In genomic region chr4:128991500-128992008, GRCm38 (mm10) we compare ENCODE assay signal across 7 mouse cellular contexts. TPM values are rescaled to one million over a fixed set of nuclear protein-coding genes. Genes with fewer than 3 reads are reported as not detected.
DNase-seq lines count a peak whose midpoint lies in the region; ATAC-seq and TF ChIP-seq lines count a peak whose summit lies in the region.

Gene Ak2, plus strand, starts transcription at chr4:128991958.

- peaks cover 89% of the 10 kb centered on the region for H3K4me1 ChIP-seq in E14TG2a.4 (replicated peaks; ENCODE audit: low read depth, low read length)
- peaks cover 46% of the 10 kb centered on the region for H3K4me1 ChIP-seq in G1E (ENCODE audit: insufficient read depth, low read depth, low read length)
- peaks cover 19% of the 10 kb centered on the region for H3K4me1 ChIP-seq in forebrain, embryonic 12.5 days
- peaks cover 27% of the 10 kb centered on the region for H3K4me1 ChIP-seq in hindbrain, embryonic 10.5 days (replicated peaks)
- peaks cover 35% of the 10 kb centered on the region for H3K4me1 ChIP-seq in liver, embryonic 12.5 days
- H3K4me1 ChIP-seq in stomach, postnatal 0 days (replicated peaks; ENCODE audit: control insufficient read depth, insufficient read depth) = peaks cover 3% of the 10 kb centered on the region; the same call in 1 of the 2 replicates

- no peak within 1 kb of the TSS for H3K9ac ChIP-seq in forebrain, embryonic 12.5 days
- 0 out of 2 replicates have a peak within 1 kb of the TSS, but pooled peaks have one; percentile 29 for H3K9ac ChIP-seq in liver, embryonic 12.5 days
- no peak within 1 kb of the TSS; the same call in 1 of the 2 replicates for H3K9ac ChIP-seq in stomach, postnatal 0 days (ENCODE audit: low read length)

- no peak for DNase-seq in G1E (ENCODE audit: low spot score)
- DNase-seq in hindbrain, embryonic 10.5 days (ENCODE audit: low spot score) = no peak
- DNase-seq in stomach, postnatal 0 days (ENCODE audit: low spot score) = no peak
- no peak for DNase-seq in cerebellum, adult 11-12 months

- WGBS in forebrain, embryonic 12.5 days = 89% methylated on average over 9 of the region's 9 CpGs
- 93% methylated on average over 9 of the region's 9 CpGs for WGBS in hindbrain, embryonic 10.5 days
- WGBS in liver, embryonic 12.5 days (ENCODE audit: insufficient replicate concordance) = 86% methylated on average over 9 of the region's 9 CpGs
- 92% methylated on average over 9 of the region's 9 CpGs for WGBS in stomach, postnatal 0 days

- H3K27ac ChIP-seq in forebrain, embryonic 12.5 days = no peak within 1 kb of the TSS
- peak within 1 kb of the TSS; percentile 88 for H3K27ac ChIP-seq in hindbrain, embryonic 10.5 days
- no peak within 1 kb of the TSS for H3K27ac ChIP-seq in liver, embryonic 12.5 days
- 0 out of 2 replicates have a peak within 1 kb of the TSS, but pooled peaks have one; percentile 13 for H3K27ac ChIP-seq in stomach, postnatal 0 days (replicated peaks)

- no peak for TF ChIP-seq EP300 in stomach, postnatal 0 days (optimal IDR thresholded peaks at IDR 0.05)

- no peaks in the 10 kb centered on the region for H3K27me3 ChIP-seq in E14TG2a.4 (ENCODE audit: insufficient read depth, low read length)
- peaks cover 14% of the 10 kb centered on the region for H3K27me3 ChIP-seq in G1E (ENCODE audit: insufficient read depth, low read length)
- H3K27me3 ChIP-seq in forebrain, embryonic 12.5 days = no peaks in the 10 kb centered on the region
- H3K27me3 ChIP-seq in hindbrain, embryonic 10.5 days (ENCODE audit: insufficient read depth, poor library complexity, severe bottlenecking) = peaks cover 10% of the 10 kb centered on the region; the same call in 1 of the 2 replicates
- H3K27me3 ChIP-seq in liver, embryonic 12.5 days (replicated peaks) = peaks cover 32% of the 10 kb centered on the region; the same call in 1 of the 2 replicates
- H3K27me3 ChIP-seq in stomach, postnatal 0 days (ENCODE audit: control insufficient read depth, insufficient read depth, low read length) = no peaks in the 10 kb centered on the region

- H3K9me3 ChIP-seq in E14TG2a.4 (ENCODE audit: low read length) = no peaks in the 10 kb centered on the region
- H3K9me3 ChIP-seq in G1E (replicated peaks) = no peaks in the 10 kb centered on the region
- H3K9me3 ChIP-seq in forebrain, embryonic 12.5 days = no peaks in the 10 kb centered on the region
- H3K9me3 ChIP-seq in hindbrain, embryonic 10.5 days = no peaks in the 10 kb centered on the region
- no peaks in the 10 kb centered on the region for H3K9me3 ChIP-seq in liver, embryonic 12.5 days (replicated peaks)
- no peaks in the 10 kb centered on the region for H3K9me3 ChIP-seq in stomach, postnatal 0 days (ENCODE audit: control insufficient read depth, low read length)

- H3K4me3 ChIP-seq in E14TG2a.4 (replicated peaks; ENCODE audit: low read length) (peak within 1 kb of the TSS; percentile 51), G1E (ENCODE audit: low read depth, low read length) (peak within 1 kb of the TSS; percentile 85; the same call in 1 of the 2 replicates)
- H3K4me3 ChIP-seq in forebrain, embryonic 12.5 days (replicated peaks) = no peak within 1 kb of the TSS
- H3K4me3 ChIP-seq in hindbrain, embryonic 10.5 days = peak within 1 kb of the TSS; percentile 74
- peak within 1 kb of the TSS; percentile 85 for H3K4me3 ChIP-seq in liver, embryonic 12.5 days
- no peak within 1 kb of the TSS for H3K4me3 ChIP-seq in stomach, postnatal 0 days (ENCODE audit: low read depth, low read length)

- ATAC-seq in G1E (ENCODE audit: extremely low read depth, insufficient number of reproducible peaks, low FRiP score, poor library complexity, severe bottlenecking) = no peak
- ATAC-seq in forebrain, embryonic 12.5 days (ENCODE audit: low FRiP score) = no peak
- ATAC-seq in liver, embryonic 12.5 days = no peak
- ATAC-seq in stomach, postnatal 0 days (ENCODE audit: low FRiP score, low TSS enrichment) = no peak

- peaks cover 20% of the 10 kb centered on the region for H3K36me3 ChIP-seq in E14TG2a.4 (ENCODE audit: insufficient read depth, low read length)
- H3K36me3 ChIP-seq in G1E (replicated peaks) = peaks cover 21% of the 10 kb centered on the region
- H3K36me3 ChIP-seq in forebrain, embryonic 12.5 days (replicated peaks) = peaks cover 3% of the 10 kb centered on the region; the same call in 1 of the 2 replicates
- H3K36me3 ChIP-seq in hindbrain, embryonic 10.5 days = peaks cover 10% of the 10 kb centered on the region
- peaks cover 14% of the 10 kb centered on the region for H3K36me3 ChIP-seq in liver, embryonic 12.5 days
- no peaks in the 10 kb centered on the region for H3K36me3 ChIP-seq in stomach, postnatal 0 days (ENCODE audit: control insufficient read depth, insufficient read depth, low read length)

- peak within 1 kb of the TSS; percentile 29; the same call in 1 of the 2 replicates for H3K4me2 ChIP-seq in forebrain, embryonic 12.5 days
- H3K4me2 ChIP-seq in liver, embryonic 12.5 days = peak within 1 kb of the TSS; percentile 91
- 0 out of 2 replicates have a peak within 1 kb of the TSS, but pooled peaks have one; percentile 5 for H3K4me2 ChIP-seq in stomach, postnatal 0 days (replicated peaks; ENCODE audit: low read depth)

- TF ChIP-seq CTCF in E14TG2a.4 (conservative IDR thresholded peaks at IDR 0.05; ENCODE audit: low read length) (no peak), G1E (IDR thresholded peaks at IDR 0.05; ENCODE audit: low read depth, low read length) (no peak)
- no peak for TF ChIP-seq CTCF in stomach, postnatal 0 days (IDR thresholded peaks at IDR 0.05; ENCODE audit: low read depth)

RNA-seq across cellular contexts. Expression of gene Ak2, which starts in this region (rescaled TPM):
- 103 TPM in 2 replicates for total RNA-seq in G1E (2014; fragmentation: Nextera tagmentation)
- 209 and 214 TPM in 2 replicates for total RNA-seq in G1E (2017)
- 166 and 196 TPM in 2 replicates for polyA plus RNA-seq in G1E (2012)
- 162 and 173 TPM in 2 replicates for polyA plus RNA-seq in forebrain, embryonic 12.5 days (2016; fragmentation: Nextera tagmentation; extraction: Ambion mirVana)
- polyA plus RNA-seq in hindbrain, embryonic 10.5 days (2016; fragmentation: Nextera tagmentation; extraction: Ambion mirVana) = 168 and 202 TPM in 2 replicates
- 176 and 179 TPM in 2 replicates for polyA plus RNA-seq in liver, embryonic 12.5 days (2016; fragmentation: Nextera tagmentation; extraction: Ambion mirVana)
- polyA plus RNA-seq in stomach, postnatal 0 days (2015; fragmentation: Nextera tagmentation; extraction: Ambion mirVana) = 137 and 138 TPM in 2 replicates

Comparison
In these comparisons a context has a peak if more than half of its experiments do, and no peak if none do; other contexts are left out.
1. H3K4me3 ChIP-seq: peak in E14TG2a.4 (single experiment), G1E (single experiment), hindbrain, embryonic 10.5 days (single experiment) and liver, embryonic 12.5 days (single experiment); none in forebrain, embryonic 12.5 days (single experiment) and stomach, postnatal 0 days (single experiment).
2. H3K27ac ChIP-seq: peak in hindbrain, embryonic 10.5 days (single experiment) and stomach, postnatal 0 days (single experiment); none in forebrain, embryonic 12.5 days (single experiment) and liver, embryonic 12.5 days (single experiment).
3. H3K4me2 ChIP-seq: peak in every context shown above with its lines; median percentile 91 in liver, embryonic 12.5 days; 29 in forebrain, embryonic 12.5 days; 5 in stomach, postnatal 0 days.